Mouse (Mus musculus) spleen, embryonic (tissue): ENCODE results near the gene Pitpnm3.

ENCODE experiments used
- CTCF ChIA-PET: fragments of 350-600 bp; sonication (Branson Sonifier 250); formaldehyde crosslinking; loops from one replicate; lab custom pipeline; 2022; lab: Charles Lee

The Pitpnm3 gene

DNA sequence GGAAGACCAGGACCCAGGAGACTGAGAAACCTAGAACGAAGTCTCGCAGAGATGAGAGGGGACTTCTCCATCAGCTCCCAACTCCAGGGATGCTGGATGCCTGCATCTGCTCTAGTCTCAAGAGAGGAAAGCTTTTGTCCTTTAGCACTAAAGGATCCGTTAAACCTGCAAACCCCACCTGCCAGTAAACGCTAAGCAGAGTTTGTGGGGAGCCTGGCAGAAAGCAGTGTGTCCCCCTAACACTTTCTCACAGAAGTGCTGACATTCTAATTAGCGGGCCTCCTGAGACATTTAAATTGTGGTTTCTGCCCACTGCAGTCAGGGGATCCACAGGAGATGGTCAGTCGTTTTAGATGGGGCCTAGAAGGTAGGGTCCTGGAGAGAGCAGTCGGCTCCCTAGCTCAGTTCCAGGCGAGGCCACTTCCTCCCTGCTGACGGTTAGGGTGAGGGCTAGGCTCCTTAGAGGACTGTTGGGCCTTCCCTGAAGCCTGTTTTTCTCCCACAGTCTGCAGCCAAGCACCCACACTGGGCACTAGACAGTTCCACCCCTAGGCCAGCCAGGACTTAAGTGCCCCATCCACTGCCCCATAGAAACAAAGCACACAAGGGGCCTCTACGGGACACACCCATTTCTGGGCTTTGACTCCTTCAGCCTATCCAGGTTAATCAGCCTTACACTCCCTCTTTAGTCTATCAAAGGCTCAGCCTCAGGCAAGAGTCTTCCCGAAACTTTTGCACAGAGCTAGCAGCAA lies 829 bp upstream of the Pitpnm3 start:
- CTCF ChIA-PET: no interaction called here

GRCm38 (mm10) chr11:72134536-72135382 lies 819 bp downstream of the Pitpnm3 start:
- CTCF ChIA-PET: no interaction called here

DNA sequence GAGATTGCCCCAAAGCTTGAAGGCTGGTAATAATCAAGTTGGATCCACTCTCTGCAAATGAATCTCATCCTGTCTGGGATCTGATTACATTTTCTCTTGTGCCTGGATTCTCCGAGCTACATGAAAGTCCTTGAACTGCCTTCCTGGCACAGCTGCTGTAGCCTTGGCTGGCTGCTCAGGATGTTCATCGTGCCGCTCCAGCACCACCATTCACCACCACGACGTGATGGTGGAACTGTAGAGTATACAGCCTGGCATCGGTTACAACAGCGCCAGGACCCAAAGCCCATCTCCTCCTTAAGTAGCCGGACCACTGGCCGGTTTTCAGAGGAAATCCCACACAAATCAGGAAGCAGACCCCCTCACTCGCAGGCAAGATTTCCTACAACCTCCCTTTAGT lies 2.5 kb downstream of the Pitpnm3 start:
- CTCF ChIA-PET: no interaction called here

DNA sequence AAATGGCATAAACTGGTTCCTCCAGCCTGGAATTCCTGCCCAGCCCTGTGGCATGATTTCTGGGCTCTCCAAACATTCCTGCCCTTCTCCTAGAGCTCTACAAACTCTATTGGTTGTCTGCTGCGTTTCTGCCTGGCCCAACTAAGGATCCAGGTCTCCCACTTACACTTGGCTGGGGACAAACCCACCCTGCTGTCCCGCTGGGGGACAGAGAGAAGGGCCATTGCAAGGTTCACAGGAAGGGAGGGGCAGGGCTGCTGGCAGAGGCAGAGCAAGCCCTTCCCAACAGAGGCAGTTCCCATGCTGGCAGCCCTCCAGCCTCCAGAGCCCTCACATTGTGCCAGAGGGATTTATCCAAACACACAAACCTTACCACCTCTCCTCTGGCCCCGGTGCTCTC lies 3.3 kb downstream of the Pitpnm3 start:
- CTCF ChIA-PET: no interaction called here

GRCm38 (mm10) chr11:72131697-72132096 lies 3.9 kb downstream of the Pitpnm3 start:
- CTCF ChIA-PET: no interaction called here

GRCm38 (mm10) chr11:72130905-72131304 lies 4.7 kb downstream of the Pitpnm3 start:
- CTCF ChIA-PET: no interaction called here

GRCm38 (mm10) chr11:72130472-72130871 lies 5.1 kb downstream of the Pitpnm3 start:
- CTCF ChIA-PET: no interaction called here

GRCm38 (mm10) chr11:72130021-72130420 lies 5.6 kb downstream of the Pitpnm3 start:
- CTCF ChIA-PET: no interaction called here

- CTCF ChIA-PET: no interaction called here
Observed at GRCm38 (mm10) chr11:72129032-72129894, 6.3 kb downstream of the Pitpnm3 start.

DNA sequence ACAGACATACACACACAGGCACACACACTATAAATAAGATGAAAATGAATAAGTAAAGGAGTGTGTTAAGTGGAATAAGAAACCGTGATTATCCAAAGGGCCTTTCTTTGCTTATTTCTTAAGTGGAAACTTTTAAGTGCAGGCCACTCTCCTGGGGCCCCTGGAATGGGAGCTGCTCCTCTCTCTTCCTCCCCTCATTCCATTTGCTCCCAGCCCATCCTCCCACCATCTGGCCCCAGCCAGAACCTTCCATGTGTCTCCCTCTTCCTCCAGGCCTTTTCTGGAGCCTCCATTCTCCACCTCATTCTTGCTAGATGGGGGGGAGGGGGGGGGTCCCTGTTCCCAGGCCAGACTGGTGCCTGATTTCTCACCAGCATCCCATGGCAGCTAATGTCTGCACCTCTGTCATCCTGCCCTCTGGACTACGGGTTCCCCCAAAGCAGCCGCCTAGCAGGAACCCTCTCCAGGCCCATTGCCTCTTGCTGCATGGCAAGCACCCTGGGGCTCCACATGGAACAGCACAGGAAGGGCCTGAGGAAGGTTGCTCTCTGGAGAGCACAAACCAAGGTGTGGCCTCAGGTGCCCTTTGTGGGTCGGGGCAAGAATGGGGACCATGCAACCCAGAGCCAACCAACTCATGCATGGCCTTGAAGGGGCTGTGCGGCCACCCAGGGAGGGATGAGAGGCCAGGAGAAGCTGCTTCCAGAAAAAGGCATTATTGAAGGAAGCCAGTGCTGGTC lies 8.0 kb downstream of the Pitpnm3 start:
- CTCF ChIA-PET: no interaction called here

DNA sequence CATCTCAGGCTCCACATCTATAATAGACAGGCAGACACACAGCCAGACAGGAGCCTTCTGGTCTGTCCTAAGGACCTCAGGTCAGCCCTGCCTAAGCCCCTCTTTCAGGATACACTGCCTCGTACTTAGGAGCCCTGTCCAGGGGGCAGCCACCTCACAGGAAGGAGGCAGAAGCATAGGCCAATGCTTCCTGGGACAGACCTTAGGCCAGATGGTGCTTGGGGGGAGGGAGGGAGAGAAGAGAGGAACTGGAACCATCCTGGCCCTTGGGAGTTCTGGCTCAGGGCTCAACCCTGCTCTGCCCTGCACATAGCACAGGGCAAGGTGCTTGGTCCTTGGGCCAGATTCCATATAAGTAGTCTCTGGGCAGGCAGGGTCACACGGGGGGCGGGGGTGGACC lies 9.8 kb downstream of the Pitpnm3 start:
- CTCF ChIA-PET: no interaction called here

GRCm38 (mm10) chr11:72123531-72123930 lies 12.0 kb downstream of the Pitpnm3 start:
- CTCF ChIA-PET: interaction anchor here (0.6 kb wide), 1 partner anchor 404 kb away, joined by 22 read pairs; no protein-coding TSS in a partner anchor

- CTCF ChIA-PET: no interaction called here
Observed at GRCm38 (mm10) chr11:72120354-72120753, 15.2 kb downstream of the Pitpnm3 start.

- CTCF ChIA-PET: no interaction called here
Observed at GRCm38 (mm10) chr11:72118630-72119029, 16.9 kb downstream of the Pitpnm3 start.

DNA sequence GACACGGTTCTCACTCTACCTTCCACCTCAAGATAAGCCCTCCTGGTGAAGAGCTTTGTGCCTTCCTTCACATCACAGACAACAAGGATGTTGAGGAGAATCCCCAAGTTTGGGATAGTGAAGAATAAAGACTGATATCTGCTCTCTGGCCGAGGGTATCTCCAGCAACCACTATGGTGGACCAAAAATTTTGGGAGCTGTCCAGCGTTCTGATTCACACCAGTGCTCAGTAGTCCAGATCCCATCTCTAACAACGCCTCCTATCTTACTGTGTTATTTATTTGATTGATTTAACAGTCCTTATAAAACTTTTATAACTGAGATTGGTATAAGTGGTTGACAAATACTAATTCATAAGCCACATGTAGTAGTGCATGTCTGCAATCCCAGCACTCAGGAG lies 22.3 kb downstream of the Pitpnm3 start:
- CTCF ChIA-PET: no interaction called here

DNA sequence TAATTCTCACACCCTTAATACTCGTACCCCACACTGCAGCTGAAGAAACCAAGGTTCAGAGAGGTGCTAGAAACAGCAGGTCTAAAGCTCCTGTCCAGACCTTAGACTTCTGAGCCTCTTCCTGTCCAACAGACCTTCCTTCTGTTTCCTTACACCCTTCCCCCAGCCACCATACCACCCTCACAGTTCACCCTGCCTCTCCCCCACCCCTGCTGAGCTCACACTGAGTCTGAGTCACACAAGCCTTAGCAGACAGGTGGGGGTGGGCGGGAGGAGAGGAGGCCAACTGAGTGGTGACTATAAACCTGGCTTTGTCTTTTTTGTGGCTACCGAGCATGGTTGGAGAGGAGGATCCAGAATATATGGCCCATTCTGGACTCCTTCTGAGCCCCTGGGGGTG lies 24.9 kb downstream of the Pitpnm3 start:
- CTCF ChIA-PET: no interaction called here

DNA sequence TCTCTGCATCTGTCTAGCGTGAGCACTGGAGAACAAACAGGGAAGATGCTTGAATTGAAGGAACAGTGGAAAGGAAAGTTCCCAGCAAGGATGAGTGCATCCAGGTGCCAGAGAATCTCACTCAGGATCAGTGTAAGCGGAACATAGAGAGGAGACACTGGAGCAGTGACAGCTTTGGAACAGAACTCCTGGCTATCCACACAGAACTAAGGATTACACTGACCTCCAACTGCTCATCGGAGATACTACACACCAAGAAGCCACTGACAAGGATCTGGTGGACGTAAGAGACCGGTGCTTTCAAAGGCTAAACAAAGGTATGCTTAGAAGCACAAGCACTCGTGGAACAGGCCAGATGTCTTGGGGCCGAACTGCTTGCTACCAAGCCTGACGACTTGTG lies 31.4 kb downstream of the Pitpnm3 start:
- CTCF ChIA-PET: no interaction called here

GRCm38 (mm10) chr11:72103530-72103929 lies 32.0 kb downstream of the Pitpnm3 start:
- CTCF ChIA-PET: no interaction called here

DNA sequence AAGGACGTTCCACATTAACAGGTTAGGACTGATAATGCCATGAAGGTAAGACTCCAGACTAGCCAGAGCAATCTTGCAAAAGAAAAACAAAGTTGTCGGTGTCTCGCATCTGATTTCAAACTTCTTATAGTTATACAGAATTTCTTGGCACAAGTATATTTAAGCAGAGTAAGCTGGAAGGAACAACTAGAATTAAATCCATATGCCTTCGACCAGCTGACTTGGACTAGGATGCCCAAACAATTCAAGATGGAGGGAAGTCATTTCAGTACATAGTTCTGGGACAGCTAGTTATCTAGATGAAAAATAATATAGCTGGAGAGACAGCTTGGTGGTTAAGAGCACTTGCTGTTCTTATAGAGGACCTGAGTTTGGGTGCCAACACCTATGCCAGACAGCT lies 34.6 kb downstream of the Pitpnm3 start:
- CTCF ChIA-PET: no interaction called here

- CTCF ChIA-PET: no interaction called here
Observed at GRCm38 (mm10) chr11:72099181-72099580, 36.4 kb downstream of the Pitpnm3 start.

DNA sequence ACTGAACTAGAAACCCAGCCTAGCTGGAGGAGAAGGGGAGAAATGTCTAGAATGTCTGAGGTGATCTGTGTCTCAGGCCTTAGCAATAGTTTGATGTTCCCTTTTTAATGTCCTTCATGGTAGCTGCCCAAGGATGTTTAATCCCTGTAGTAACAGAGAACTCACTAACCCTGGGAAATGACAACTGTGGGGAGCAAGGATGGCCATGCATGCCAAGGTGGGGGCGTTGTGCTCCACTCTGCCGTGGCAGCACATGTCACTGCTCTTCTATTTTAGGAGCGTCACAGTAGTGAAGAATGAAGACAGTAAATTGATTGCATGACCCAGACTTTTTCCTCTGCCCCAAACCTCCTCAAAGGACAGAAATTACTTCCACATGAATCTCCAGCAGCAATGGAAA lies 37.6 kb downstream of the Pitpnm3 start:
- CTCF ChIA-PET: no interaction called here
